Mouse (Mus musculus) myocyte (in vitro differentiated cells): ENCODE data around the gene Ddx39. TPM values are rescaled to one million over a fixed set of nuclear protein-coding genes. Genes with fewer than 3 reads are reported as not detected.

ENCODE experiments used
- H3K27me3 ChIP-seq: one replicate; pipeline ENCODE4 v1.6.1; 2011; ENCODE audit not compliant: control insufficient read depth, insufficient read depth, insufficient read length
- H3K36me3 ChIP-seq: one replicate; pipeline ENCODE4 v1.6.1; 2011; ENCODE audit not compliant: control insufficient read depth, insufficient read depth
- H3K4me2 ChIP-seq: one replicate; pipeline ENCODE4 v1.6.1; 2011; ENCODE audit warnings: low read depth, control low read depth
- H3K4me3 ChIP-seq: one replicate; pipeline ENCODE4 v1.5.1; 2011; ENCODE audit warnings: mild to moderate bottlenecking, control low read depth, moderate library complexity
- H3K79me2 ChIP-seq: one replicate; pipeline ENCODE4 v1.6.1; 2011; ENCODE audit not compliant: control insufficient read depth, insufficient read depth
- H3ac ChIP-seq: one replicate; pipeline ENCODE4 v1.6.1; 2011; ENCODE audit not compliant: control insufficient read depth, insufficient read length
- CEBPB ChIP-seq: IDR thresholded peaks from 2 replicates; pipeline ENCODE4 v1.6.1; 2011; ENCODE audit warnings: mild to moderate bottlenecking, moderate library complexity; ENCODE audit not compliant: poor library complexity, insufficient read depth, severe bottlenecking
- E2F4 ChIP-seq: IDR thresholded peaks from one replicate; pipeline ENCODE4 v1.6.1; 2011; ENCODE audit warnings: mild to moderate bottlenecking, control low read depth, moderate library complexity; ENCODE audit not compliant: insufficient read depth
- MAX ChIP-seq: IDR thresholded peaks from one replicate; pipeline ENCODE4 v1.6.1; 2011; ENCODE audit warnings: low read depth, mild to moderate bottlenecking, control low read depth
- MYOD1 ChIP-seq, 3 experiments: IDR thresholded peaks; one replicate each; pipeline ENCODE4 v1.6.1; 2011; ENCODE audit warnings: control low read depth in 2 of 3, low read depth in 2 of 3, mild to moderate bottlenecking in 2 of 3, moderate library complexity in 1 of 3; ENCODE audit not compliant: insufficient read length in 2 of 3, control insufficient read depth in 1 of 3
- MYOG ChIP-seq, 3 experiments: IDR thresholded peaks; one replicate each; pipeline ENCODE4 v1.6.1; 2011; ENCODE audit warnings: control low read depth in 2 of 3, low read depth in 2 of 3, mild to moderate bottlenecking in 2 of 3; ENCODE audit not compliant: insufficient read length in 2 of 3, control insufficient read depth in 1 of 3, insufficient read depth in 1 of 3
- POLR2A ChIP-seq: IDR thresholded peaks from one replicate; pipeline ENCODE4 v1.6.1; 2011; ENCODE audit warnings: low read depth, mild to moderate bottlenecking, control low read depth, moderate library complexity; ENCODE audit not compliant: insufficient read length
- POLR2AphosphoS2 ChIP-seq: IDR thresholded peaks from one replicate; pipeline ENCODE4 v1.6.1; 2011; ENCODE audit warnings: low read depth, control low read depth; ENCODE audit not compliant: insufficient read length
- REST ChIP-seq: IDR thresholded peaks from one replicate; pipeline ENCODE4 v1.6.1; 2011; ENCODE audit warnings: mild to moderate bottlenecking, control low read depth, moderate library complexity; ENCODE audit not compliant: insufficient read depth, insufficient read length
- SRF ChIP-seq: IDR thresholded peaks from one replicate; pipeline ENCODE4 v1.6.1; 2011; ENCODE audit warnings: low read depth; ENCODE audit not compliant: control insufficient read depth, insufficient read length
- TCF12 ChIP-seq: IDR thresholded peaks from one replicate; pipeline ENCODE4 v1.6.1; 2011; ENCODE audit warnings: mild to moderate bottlenecking, control low read depth; ENCODE audit not compliant: poor library complexity, insufficient read depth, severe bottlenecking
- TCF3 ChIP-seq: IDR thresholded peaks from one replicate; pipeline ENCODE4 v1.6.1; 2011; ENCODE audit warnings: low read depth, control low read depth; ENCODE audit not compliant: insufficient read length
- USF1 ChIP-seq: IDR thresholded peaks from one replicate; pipeline ENCODE4 v1.6.1; 2011; ENCODE audit warnings: low read depth, mild to moderate bottlenecking, control low read depth, moderate library complexity
- polyA plus RNA-seq: library from polyadenylated mRNA; unstranded; fragments of >200 nt; fragmentation: generic; extraction: Trizol; gene quantifications from one replicate; pipeline ENCODE4 v1.2.1, GENCODE M21; 2012; ENCODE audit warnings: missing spikeins

Gene Ddx39
- polyA plus RNA-seq, 1 experiment = 113 TPM

GRCm38 (mm10) chr8:83737852-83738562 is 23.0 kb downstream of the Ddx39 start:
- peak in 1 of 3 experiments; percentile 16 for TF ChIP-seq MYOD1 (IDR thresholded peaks at IDR 0.05; ENCODE audit: control insufficient read depth in 1 of 3, insufficient read length in 2 of 3, low read depth in 2 of 3)
- peak in 1 of 3 experiments; percentile 40 for TF ChIP-seq MYOG (IDR thresholded peaks at IDR 0.05; ENCODE audit: control insufficient read depth in 1 of 3, insufficient read depth in 1 of 3, insufficient read length in 2 of 3, low read depth in 2 of 3)
- TF ChIP-seq POLR2A = peak; percentile 18
- TF ChIP-seq USF1 = no peak
- TF ChIP-seq SRF = peak; percentile 37
- H3K36me3 ChIP-seq = peaks cover 7% of the 10 kb centered on the region
- peaks cover 54% of the 10 kb centered on the region for H3K79me2 ChIP-seq
- H3ac ChIP-seq = no peak overlapping the region
- peak overlapping the region; percentile 85 for H3K4me2 ChIP-seq
- H3K4me3 ChIP-seq = peak overlapping the region; percentile 79
- no peaks in the 10 kb centered on the region for H3K27me3 ChIP-seq

GRCm38 (mm10) chr8:83738949-83739710 is 24.2 kb downstream of the Ddx39 start:
- H3K79me2 ChIP-seq = peaks cover 46% of the 10 kb centered on the region

GRCm38 (mm10) chr8:83739711-83740468 is 24.9 kb downstream of the Ddx39 start:
- Histone ChIP-seq H3ac (peak overlapping the region; percentile 41), H3K36me3 (no peaks in the 10 kb centered on the region), H3K4me2 (peak overlapping the region; percentile 85), H3K27me3 (no peaks in the 10 kb centered on the region), H3K79me2 (peaks cover 38% of the 10 kb centered on the region), H3K4me3 (peak overlapping the region; percentile 79)
- TF ChIP-seq POLR2AphosphoS2 = no peak
- TF ChIP-seq SRF = no peak
- peak; percentile 89 to 98 (median 94) for TF ChIP-seq MYOG (IDR thresholded peaks at IDR 0.05; ENCODE audit: control insufficient read depth in 1 of 3, insufficient read depth in 1 of 3, insufficient read length in 2 of 3, low read depth in 2 of 3)
- TF ChIP-seq TCF12 = peak; percentile 97
- peak; percentile 95 for TF ChIP-seq TCF3
- TF ChIP-seq REST = no peak
- TF ChIP-seq USF1 = no peak
- no peak for TF ChIP-seq POLR2A
- TF ChIP-seq CEBPB = no peak
- no peak for TF ChIP-seq MAX
- peak; percentile 99 for TF ChIP-seq MYOD1 (IDR thresholded peaks at IDR 0.05; ENCODE audit: control insufficient read depth in 1 of 3, insufficient read length in 2 of 3, low read depth in 2 of 3)
- TF ChIP-seq E2F4 = no peak

More at GRCm38 (mm10) chr8:83738949-83739710, 24.2 kb downstream of the Ddx39 start:
- Histone ChIP-seq H3K27me3 (no peaks in the 10 kb centered on the region), H3K4me3 (peak overlapping the region; percentile 79), H3K36me3 (peaks cover 1% of the 10 kb centered on the region), H3K4me2 (peak overlapping the region; percentile 85), H3ac (no peak overlapping the region)
- TF ChIP-seq TCF3 (no peak), SRF (no peak), USF1 (no peak), MYOG (IDR thresholded peaks at IDR 0.05; ENCODE audit: control insufficient read depth in 1 of 3, insufficient read depth in 1 of 3, insufficient read length in 2 of 3, low read depth in 2 of 3) (no peak), MYOD1 (IDR thresholded peaks at IDR 0.05; ENCODE audit: control insufficient read depth in 1 of 3, insufficient read length in 2 of 3, low read depth in 2 of 3) (no peak), POLR2AphosphoS2 (no peak), CEBPB (no peak), REST (no peak), TCF12 (no peak), E2F4 (no peak), POLR2A (no peak), MAX (no peak)

GRCm38 (mm10) chr8:83740586-83740975 is 25.6 kb downstream of the Ddx39 start:
- Histone ChIP-seq H3K27me3 (no peaks in the 10 kb centered on the region), H3ac (peak overlapping the region; percentile 41), H3K4me2 (peak overlapping the region; percentile 85), H3K4me3 (peak overlapping the region; percentile 79), H3K36me3 (no peaks in the 10 kb centered on the region), H3K79me2 (peaks cover 32% of the 10 kb centered on the region)
- TF ChIP-seq USF1 (no peak), MYOG (IDR thresholded peaks at IDR 0.05; ENCODE audit: control insufficient read depth in 1 of 3, insufficient read depth in 1 of 3, insufficient read length in 2 of 3, low read depth in 2 of 3) (no peak), POLR2A (peak; percentile 24), TCF12 (no peak), TCF3 (no peak)
